Mouse (Mus musculus): ENCODE measurements at regions not wholly inside any gene's neighbourhood (a gene's known extent, or its start where the extent isn't known, plus 50 kb on each side); places are given as distances from the start of the nearest gene placed in this dataset.

DNA sequence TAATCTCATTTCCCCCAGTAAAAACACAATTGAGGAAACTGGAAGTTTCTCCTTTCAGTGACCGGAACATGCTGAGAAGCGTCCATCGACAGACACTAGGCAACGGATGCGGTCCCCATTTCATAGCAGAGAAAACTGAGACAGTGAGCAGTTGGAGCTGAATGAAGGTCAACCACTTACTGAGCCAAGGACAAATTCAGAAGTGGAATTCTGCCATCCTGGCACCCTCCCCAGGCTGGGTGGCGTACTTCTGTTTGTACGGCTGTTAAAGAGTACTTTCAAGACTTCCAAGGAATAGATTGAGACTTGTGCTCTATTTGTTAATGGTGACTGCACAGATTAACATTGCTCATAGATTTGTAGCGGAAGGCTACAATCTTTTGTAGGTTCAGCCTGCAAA is 54.2 kb upstream of the Bhlhe40 start:
- no peak for ATAC-seq (ENCODE audit: poor library complexity, severe bottlenecking)

- 0 out of 2 replicates have a peak, but pooled peaks have one; percentile 32 for ATAC-seq (ENCODE audit: poor library complexity, severe bottlenecking)
Observed at GRCm38 (mm10) chr6:108608308-108608707, 52.1 kb upstream of the Bhlhe40 start.
